Comparison of ENCODE assay signal across 20 mouse cellular contexts in genomic region chr2:167246704-167247103, GRCm38 (mm10). TPM values are rescaled to one million over a fixed set of nuclear protein-coding genes. Genes with fewer than 3 reads are reported as not detected.
"Had no signal": no experiment of that assay in that cellular context is flagged by ENCODE, and none has a peak within 500 bp of the region (broad histone marks: within the 10 kb centered on the region; RNA-seq: fewer than 3 reads in every experiment).

No protein-coding gene starts in this region.

- H3K4me1 ChIP-seq: neural tube, embryonic 13.5 days had no signal

- H3K4me3 ChIP-seq: limb, embryonic 15.5 days; liver, embryonic 12.5 days; lung, embryonic 15.5 days; midbrain, embryonic 10.5 days; midbrain, embryonic 12.5 days; myocyte; neural tube, embryonic 13.5 days; neural tube, embryonic 15.5 days had no signal

- DNase-seq: midbrain, embryonic 14.5 days; retina, postnatal 1 day; right cerebral cortex, adult 18-20 months; right cerebral cortex, postnatal 25 days; right cerebral cortex, postnatal 4 days; spleen, adult 18-20 months; thymus, adult 18-20 months; thymus, postnatal 14 days; thymus, postnatal 36 days had no signal

- H3K4me2 ChIP-seq: limb, embryonic 15.5 days; liver, embryonic 12.5 days; lung, embryonic 15.5 days; midbrain, embryonic 12.5 days; neural tube, embryonic 13.5 days; neural tube, embryonic 15.5 days had no signal

- H3K27ac ChIP-seq: limb, embryonic 15.5 days; liver, embryonic 12.5 days; liver, embryonic 14.5 days; lung, embryonic 15.5 days; midbrain, embryonic 10.5 days; midbrain, embryonic 12.5 days; neural tube, embryonic 13.5 days; neural tube, embryonic 15.5 days had no signal

- H3K9me3 ChIP-seq: limb, embryonic 15.5 days; lung, embryonic 15.5 days; midbrain, embryonic 12.5 days; neural tube, embryonic 15.5 days had no signal

- ATAC-seq: liver, embryonic 12.5 days had no signal

- H3K27me3 ChIP-seq: limb, embryonic 15.5 days; lung, embryonic 15.5 days; neural tube, embryonic 13.5 days; neural tube, embryonic 15.5 days had no signal

- H3K36me3 ChIP-seq: limb, embryonic 15.5 days; liver, embryonic 12.5 days; lung, embryonic 15.5 days; midbrain, embryonic 10.5 days; midbrain, embryonic 12.5 days; neural tube, embryonic 13.5 days; neural tube, embryonic 15.5 days had no signal

- H3K9ac ChIP-seq: limb, embryonic 15.5 days; liver, embryonic 12.5 days; liver, embryonic 14.5 days; lung, embryonic 15.5 days; midbrain, embryonic 12.5 days; neural tube, embryonic 13.5 days; neural tube, embryonic 15.5 days had no signal

RNA-seq across cellular contexts. Expression of gene Ptgis, which starts 6.3 kb away (rescaled TPM):
- total RNA-seq: megakaryocyte, adult 5-6 weeks; megakaryocyte-erythroid progenitor cell, adult 5-6 weeks had no signal
